11 mouse cellular contexts compared by ENCODE assay signal in genomic region chr2:131538341-131538740, GRCm38 (mm10). TPM values are rescaled to one million over a fixed set of nuclear protein-coding genes. Genes with fewer than 3 reads are reported as not detected.
DNase-seq lines count a peak whose midpoint lies in the region; TF ChIP-seq lines count a peak whose summit lies in the region.
"Had no signal": no experiment of that assay in that cellular context is flagged by ENCODE, and none has a peak within 500 bp of the region (broad histone marks: within the 10 kb centered on the region; RNA-seq: fewer than 3 reads in every experiment).

No protein-coding gene starts in this region.

- TF ChIP-seq CTCF in brain, embryonic 14.5 days (IDR thresholded peaks at IDR 0.05; ENCODE audit: borderline replicate concordance, extremely low read depth, insufficient read depth, insufficient read length) = no peak
- no peak for TF ChIP-seq CTCF in gastrocnemius, adult 2 months (IDR thresholded peaks at IDR 0.05)

- intact Hi-C loops in heart, postnatal 36 days (cut with DNase I) = no loop called here
- intact Hi-C loops in gastrocnemius, adult 2 months (cut with DNase I) = no loop called here

- no peak for TF ChIP-seq POLR2A in brain, embryonic 14.5 days (IDR thresholded peaks at IDR 0.05; ENCODE audit: borderline replicate concordance, extremely low read depth, insufficient read depth, insufficient read length, poor library complexity, severe bottlenecking)

- H3K4me3 ChIP-seq in gastrocnemius, adult 2 months = no peak overlapping the region
- H3K4me3 ChIP-seq: myocyte had no signal

- peak; percentile 96 for DNase-seq in heart, adult 11 months
- no peak for DNase-seq in heart, postnatal 36 days
- peak; percentile 55 for DNase-seq in 416B (ENCODE audit: low read depth)
- peak; percentile 53 for DNase-seq in brain, embryonic 14.5 days (ENCODE audit: low read depth)
- DNase-seq in kidney, postnatal 36 days = peak; percentile 34 to 58
- no peak for DNase-seq in layer of hippocampus, postnatal 10 days (ENCODE audit: low spot score in 2 of 2)
- DNase-seq in gastrocnemius, adult 2 months = no peak
- no peak for DNase-seq in neural tube, embryonic 10.5 days (ENCODE audit: extremely low spot score, low spot score)
- DNase-seq: cerebellum, adult 18-20 months had no signal

- no peak overlapping the region for H3K27ac ChIP-seq in gastrocnemius, adult 2 months
- H3K27ac ChIP-seq: liver, embryonic 14.5 days had no signal

RNA-seq across cellular contexts. Expression of gene Adra1d, which starts 23.7 kb away (rescaled TPM):
- total RNA-seq in heart, postnatal 36 days (2021) = 1 to 10 TPM; 3.3 to 3.8 TPM
- 0.26 and 0.48 TPM in 2 replicates for polyA plus RNA-seq in brain, embryonic 14.5 days (2012; rRNA removed)
- 10 to 100 TPM; 39.6 to 43.2 TPM for total RNA-seq in layer of hippocampus, postnatal 10 days (2021)
- total RNA-seq in gastrocnemius, adult 2 months (2021) = under 1 TPM; 0.54 to 0.73 TPM

RNA-seq across cellular contexts. Expression of gene Smox, which starts 47.0 kb away (rescaled TPM):
- 10 to 100 TPM; 21.4 to 22.2 TPM for total RNA-seq in heart, postnatal 36 days (2021)
- polyA plus RNA-seq in brain, embryonic 14.5 days (2012; rRNA removed) = 58.3 and 69.6 TPM in 2 replicates
- 10 to 100 TPM; 68.0 to 74.6 TPM for total RNA-seq in layer of hippocampus, postnatal 10 days (2021)
- 100 to 1,000 TPM in 1 of 2 experiments, 10 to 100 TPM in 1; 51.2 to 522 TPM for total RNA-seq in gastrocnemius, adult 2 months (2021)

Comparison
In these comparisons a context has a peak if more than half of its experiments do, and no peak if none do; other contexts are left out.
1. DNase-seq: peak in heart, adult 11 months (single experiment), 416B (single experiment), brain, embryonic 14.5 days (single experiment) and kidney, postnatal 36 days (2 of 2); none in heart, postnatal 36 days (0 of 2), layer of hippocampus, postnatal 10 days (0 of 2), gastrocnemius, adult 2 months (single experiment) and neural tube, embryonic 10.5 days (single experiment).
2. RNA of gene Adra1d, which starts 23.7 kb away (total RNA-seq): 39.6 to 43.2 TPM in layer of hippocampus, postnatal 10 days; 3.3 to 3.8 TPM in heart, postnatal 36 days and 0.54 to 0.73 TPM in gastrocnemius, adult 2 months; every median in the first group is over 4 times any median in the second.